Mouse (Mus musculus) C2C12 (cell line): ENCODE data around the gene Terb1. TPM values are rescaled to one million over a fixed set of nuclear protein-coding genes. Genes with fewer than 3 reads are reported as not detected.
A peak's percentile ranks its signal among the peaks of the same experiment; 100 is the strongest.

Experiments used
- H3K27me3 ChIP-seq: one replicate; pipeline ENCODE4 v1.6.1; 2011; ENCODE audit not compliant: control insufficient read depth, insufficient read depth, insufficient read length
- H3K36me3 ChIP-seq: one replicate; pipeline ENCODE4 v1.6.1; 2011; ENCODE audit not compliant: control insufficient read depth, insufficient read depth
- H3K4me3 ChIP-seq: one replicate; pipeline ENCODE4 v1.5.1; 2011; ENCODE audit warnings: mild to moderate bottlenecking, control low read depth; ENCODE audit not compliant: poor library complexity, insufficient read depth, severe bottlenecking
- H3K79me2 ChIP-seq: one replicate; pipeline ENCODE4 v1.6.1; 2011; ENCODE audit not compliant: control insufficient read depth, insufficient read depth
- H3K79me3 ChIP-seq: one replicate; pipeline ENCODE4 v1.6.1; 2011; ENCODE audit warnings: low read depth, control low read depth
- H3ac ChIP-seq: one replicate; pipeline ENCODE3; 2011; ENCODE audit warnings: low read depth; ENCODE audit not compliant: control insufficient read depth, insufficient read length
- CEBPB ChIP-seq: IDR thresholded peaks from one replicate; pipeline ENCODE4 v1.6.1; 2011; ENCODE audit warnings: low read depth, mild to moderate bottlenecking, control low read depth, moderate library complexity
- CTCF ChIP-seq: IDR thresholded peaks from one replicate; pipeline ENCODE4 v1.5.1; 2011; ENCODE audit not compliant: control insufficient read depth, insufficient read depth, insufficient read length
- FOSL1 ChIP-seq: IDR thresholded peaks from one replicate; pipeline ENCODE4 v1.8.0; 2011; ENCODE audit warnings: mild to moderate bottlenecking, low read length; ENCODE audit not compliant: poor library complexity, insufficient read depth, severe bottlenecking
- MAX ChIP-seq: IDR thresholded peaks from one replicate; pipeline ENCODE4 v1.6.1; 2011; ENCODE audit warnings: mild to moderate bottlenecking, control low read depth
- MYOD1 ChIP-seq: IDR thresholded peaks from one replicate; pipeline ENCODE4 v1.6.1; 2011; ENCODE audit warnings: low read depth; ENCODE audit not compliant: control insufficient read depth, insufficient read length
- MYOG ChIP-seq: IDR thresholded peaks from one replicate; pipeline ENCODE4 v1.6.1; 2011; ENCODE audit not compliant: control insufficient read depth, insufficient read length; ENCODE audit errors: extremely low read depth
- USF1 ChIP-seq: IDR thresholded peaks from one replicate; pipeline ENCODE4 v1.6.1; 2011; ENCODE audit warnings: low read depth, mild to moderate bottlenecking, control low read depth, moderate library complexity
- polyA plus RNA-seq: library from polyadenylated mRNA; unstranded; fragments of >200 nt; fragmentation: generic; extraction: Trizol; gene quantifications from one replicate; pipeline ENCODE4 v1.2.1, GENCODE M21; 2012; ENCODE audit warnings: missing spikeins

The Terb1 gene
- polyA plus RNA-seq, 1 experiment, result not detected

DNA sequence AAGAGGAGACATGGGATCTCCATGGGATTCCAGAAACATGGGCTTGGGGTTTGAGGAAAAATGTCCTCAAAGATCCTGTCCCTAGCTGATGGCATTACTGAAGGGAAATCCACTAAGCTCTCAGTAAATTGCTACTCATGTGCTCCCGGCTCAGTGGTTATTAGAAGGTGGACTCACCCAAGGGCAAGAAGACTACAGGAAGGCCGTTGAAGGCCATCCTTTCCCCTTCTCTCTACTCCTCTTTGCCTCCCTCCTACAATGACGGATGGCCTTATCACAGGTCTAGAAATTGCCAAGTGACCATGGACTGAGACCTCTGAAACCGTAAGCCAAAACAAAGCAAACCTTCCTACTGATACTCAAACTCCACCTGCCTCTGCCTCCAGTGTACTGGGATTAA lies 73.1 kb downstream of the Terb1 start:
- H3ac ChIP-seq, result no peak overlapping the region
- H3K79me3 ChIP-seq, result peaks cover 62% of the 10 kb centered on the region
- no peak for TF ChIP-seq FOSL1
- peaks cover 89% of the 10 kb centered on the region for H3K36me3 ChIP-seq
- H3K4me3 ChIP-seq, result no peak overlapping the region
- H3K79me2 ChIP-seq, result peaks cover 87% of the 10 kb centered on the region
- no peaks in the 10 kb centered on the region for H3K27me3 ChIP-seq

DNA sequence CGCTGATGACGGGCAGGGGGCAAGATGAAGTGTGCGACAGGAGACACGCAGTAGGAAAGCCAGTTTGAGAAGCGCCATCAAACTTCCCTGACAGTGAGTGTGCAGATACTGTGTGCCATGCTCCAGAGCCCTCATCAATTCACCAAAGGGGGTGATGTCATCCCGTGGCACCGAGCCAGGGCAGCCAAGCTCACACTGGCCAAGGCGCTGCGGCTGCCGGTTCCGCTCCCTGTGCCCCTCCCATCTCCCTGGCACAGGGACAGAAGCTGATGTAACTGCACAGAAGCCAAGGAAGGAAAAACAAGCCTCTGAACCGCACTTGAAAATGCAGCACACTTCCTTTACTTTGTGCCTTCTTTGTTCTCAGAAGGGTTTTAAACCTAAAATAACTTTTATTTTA lies 73.7 kb downstream of the Terb1 start:
- Histone ChIP-seq H3K36me3 (peaks cover 95% of the 10 kb centered on the region), H3K79me3 (peaks cover 60% of the 10 kb centered on the region), H3K4me3 (no peak overlapping the region), H3ac (peak overlapping the region; percentile 46), H3K79me2 (peaks cover 87% of the 10 kb centered on the region), H3K27me3 (no peaks in the 10 kb centered on the region)
- TF ChIP-seq USF1, result no peak
- TF ChIP-seq CEBPB, result peak; percentile 40
- TF ChIP-seq MAX, result peak; percentile 75

DNA sequence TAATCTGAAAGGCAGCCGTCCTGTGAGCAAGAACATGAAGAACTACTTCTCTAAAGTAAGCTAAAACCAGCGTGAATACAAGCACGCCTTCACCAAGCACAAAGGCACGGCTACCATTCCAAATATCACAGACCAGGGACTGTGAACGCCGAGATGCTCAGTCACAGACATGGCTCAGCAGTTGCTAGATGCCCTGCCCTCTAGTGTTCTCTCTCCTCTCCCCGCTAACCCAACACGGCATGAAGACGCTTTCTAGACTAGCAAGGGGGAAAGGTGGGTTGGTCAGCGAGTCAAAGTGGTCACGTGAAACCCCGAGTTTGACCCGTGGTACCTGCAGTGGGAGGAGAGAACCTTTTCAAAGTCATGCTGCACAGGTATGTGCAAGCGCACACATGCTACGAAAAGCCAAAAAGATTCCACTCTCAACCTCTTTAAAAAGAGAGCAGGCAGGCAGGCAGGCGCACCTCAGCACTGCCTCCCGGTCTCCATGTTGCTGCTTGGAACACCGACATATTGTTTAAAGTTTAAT lies 74.8 kb downstream of the Terb1 start:
- Histone ChIP-seq H3K79me2 (peaks cover 76% of the 10 kb centered on the region), H3K27me3 (no peaks in the 10 kb centered on the region), H3K4me3 (no peak overlapping the region), H3ac (no peak overlapping the region), H3K36me3 (peaks cover 96% of the 10 kb centered on the region), H3K79me3 (peaks cover 50% of the 10 kb centered on the region)
- TF ChIP-seq MYOG (no peak), USF1 (no peak), CTCF (no peak), MYOD1 (no peak), CEBPB (no peak), MAX (no peak), FOSL1 (no peak)

DNA sequence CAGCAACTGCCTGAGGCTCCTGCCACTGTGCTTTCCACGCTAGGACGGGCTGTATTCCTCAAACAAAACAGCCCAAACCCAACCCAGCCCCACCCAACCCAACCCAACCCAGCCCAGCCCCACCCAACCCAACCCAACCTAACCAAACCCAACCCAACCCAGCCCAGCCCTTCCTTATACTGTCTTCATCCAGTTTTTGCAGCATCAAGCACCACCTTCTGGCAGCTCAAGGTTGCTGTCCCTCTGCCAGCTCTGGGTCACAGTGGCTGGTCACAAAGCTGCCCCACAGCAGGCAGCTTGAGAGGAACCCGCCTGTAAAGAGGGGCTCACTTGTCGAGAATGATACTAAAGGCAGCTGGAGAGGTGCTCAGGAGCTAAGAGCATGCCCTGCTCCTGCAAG lies 75.4 kb downstream of the Terb1 start:
- Histone ChIP-seq H3ac (no peak overlapping the region), H3K27me3 (no peaks in the 10 kb centered on the region), H3K79me2 (peaks cover 70% of the 10 kb centered on the region), H3K36me3 (peaks cover 95% of the 10 kb centered on the region), H3K4me3 (no peak overlapping the region), H3K79me3 (peaks cover 46% of the 10 kb centered on the region)
- peak; percentile 8 for TF ChIP-seq CTCF
- TF ChIP-seq USF1, result no peak

DNA sequence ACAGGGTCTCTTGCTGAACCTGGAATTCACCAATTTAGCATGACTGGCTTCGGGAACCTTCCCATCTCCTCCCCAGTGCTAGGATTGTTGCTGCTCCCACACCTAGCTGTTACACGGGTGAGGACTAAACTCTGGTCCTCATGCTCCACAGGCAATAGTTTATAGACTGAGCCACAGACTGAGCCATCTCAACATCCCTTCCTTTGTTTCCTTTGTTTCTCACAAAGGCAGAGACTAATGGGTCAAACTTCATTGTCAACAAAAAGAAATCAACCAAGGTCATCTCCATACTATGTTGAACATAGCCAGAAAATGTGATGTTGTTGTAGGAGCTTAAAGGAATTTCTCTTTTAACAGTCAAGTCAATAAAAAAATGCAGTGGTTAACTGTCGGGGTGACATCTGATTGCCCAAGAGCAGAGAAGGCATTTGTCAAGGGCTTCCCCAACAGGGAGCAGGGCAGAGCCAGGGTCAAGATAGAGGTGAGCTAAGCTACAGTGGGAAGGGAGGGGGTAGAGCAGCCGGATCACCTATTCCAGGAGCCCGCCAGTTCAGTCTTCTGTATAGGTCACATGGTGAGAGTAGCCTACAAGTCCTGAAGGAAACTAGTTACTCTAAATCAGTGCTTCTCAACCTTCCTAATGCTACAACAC lies 76.4 kb downstream of the Terb1 start:
- Histone ChIP-seq H3K27me3 (no peaks in the 10 kb centered on the region), H3K4me3 (no peak overlapping the region), H3K36me3 (peaks cover 95% of the 10 kb centered on the region), H3ac (no peak overlapping the region), H3K79me3 (peaks cover 45% of the 10 kb centered on the region), H3K79me2 (peaks cover 61% of the 10 kb centered on the region)
- TF ChIP-seq MAX, result no peak
- TF ChIP-seq USF1, result no peak
- TF ChIP-seq MYOG, result no peak
- TF ChIP-seq CEBPB, result no peak
- TF ChIP-seq CTCF, result no peak
- no peak for TF ChIP-seq MYOD1
- TF ChIP-seq FOSL1, result no peak

DNA sequence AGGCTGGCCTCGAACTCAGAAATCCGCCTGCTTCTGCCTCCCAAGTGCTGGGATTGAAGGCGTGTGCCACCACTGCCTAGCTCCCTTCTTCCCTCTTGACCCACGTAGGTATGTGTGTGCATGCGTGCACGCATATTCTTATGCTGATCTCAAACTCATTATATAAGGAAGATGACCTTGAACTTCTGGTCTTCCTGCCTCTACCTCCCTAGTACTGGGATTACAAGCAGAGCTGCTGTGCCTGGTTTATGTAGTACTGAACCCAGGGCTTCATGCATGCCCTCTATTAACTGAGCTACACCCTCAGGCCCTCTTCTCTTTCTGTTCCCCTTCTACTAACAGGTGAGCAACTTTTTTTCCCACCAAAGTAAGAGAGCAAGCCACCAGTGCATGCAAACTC lies 77.1 kb downstream of the Terb1 start:
- TF ChIP-seq FOSL1, result no peak
- TF ChIP-seq MAX, result no peak
- Histone ChIP-seq H3K79me3 (peaks cover 44% of the 10 kb centered on the region), H3ac (no peak overlapping the region), H3K36me3 (peaks cover 95% of the 10 kb centered on the region), H3K4me3 (no peak overlapping the region), H3K79me2 (peaks cover 61% of the 10 kb centered on the region), H3K27me3 (no peaks in the 10 kb centered on the region)
